In the genomic region with DNA sequence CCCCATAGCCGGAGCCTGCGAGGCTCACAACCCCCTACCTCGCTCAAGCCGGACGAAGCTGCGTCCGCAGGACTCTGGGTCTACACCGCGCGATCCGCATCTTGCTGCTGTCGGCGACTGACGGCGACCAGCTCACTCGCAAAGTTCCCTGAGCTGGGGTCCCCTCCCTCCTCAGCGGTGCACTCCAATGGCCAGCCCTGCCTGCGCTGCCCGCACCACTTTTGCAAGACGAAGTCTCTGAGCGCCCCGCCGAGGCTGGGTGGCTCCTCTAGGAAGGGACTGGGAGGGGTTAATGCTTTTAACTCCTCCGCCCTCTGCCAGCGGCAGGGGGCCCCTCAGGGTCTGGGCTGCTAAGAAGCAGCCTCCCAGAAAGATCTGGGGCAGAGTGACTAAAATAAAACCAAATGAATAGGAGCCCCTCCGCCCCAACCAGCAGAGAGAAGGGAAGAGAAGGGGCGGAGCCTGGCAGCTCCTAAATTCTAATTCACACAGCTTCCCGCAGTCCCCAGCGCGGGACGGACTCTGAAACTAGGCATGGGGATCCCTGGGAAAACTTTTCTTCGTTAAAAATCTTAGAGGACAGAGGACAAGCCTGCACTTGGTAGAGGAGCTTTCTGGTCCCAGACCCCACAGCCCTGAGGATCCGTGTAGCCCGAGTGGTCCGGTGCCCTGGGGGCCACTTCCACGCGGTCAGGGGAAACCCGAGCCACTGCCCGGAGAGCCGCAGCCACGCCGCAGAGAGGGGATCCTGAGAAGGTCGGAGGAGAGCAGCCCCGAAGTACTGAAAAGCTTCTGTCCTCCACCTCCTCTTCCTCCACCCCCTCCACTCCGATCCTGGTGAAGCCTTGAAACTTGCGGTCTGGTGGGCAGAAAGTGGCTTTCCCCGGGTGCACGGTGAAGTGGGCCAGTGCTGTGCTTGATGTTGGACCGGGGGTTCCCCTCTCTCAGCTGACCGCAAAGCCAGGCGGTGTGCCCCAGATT, we compare ENCODE assay signal across 1 mouse cellular context.
TF ChIP-seq lines count a peak whose summit lies in the region.

S1pr1 (minus strand) TSS at position 402 of the 981 bp plus-strand sequence.

TF ChIP-seq in CH12.LX, 34 proteins besides CTCF, POLR2A, EP300 and RAD21 (continued from another document):
- TF ChIP-seq MAZ (IDR thresholded peaks at IDR 0.05; ENCODE audit: low read depth, low read length) (peak; percentile 82; the same call in 1 of the 2 replicates), NRF1 (IDR thresholded peaks at IDR 0.05; ENCODE audit: low read depth, low read length) (no peak), ZC3H11A (IDR thresholded peaks at IDR 0.05; ENCODE audit: low read depth, low read length) (no peak), UBTF (IDR thresholded peaks at IDR 0.05; ENCODE audit: low read depth, low read length) (no peak), MEF2A (IDR thresholded peaks at IDR 0.05; ENCODE audit: borderline replicate concordance, low read depth, low read length) (peak; percentile 54), MXI1 (IDR thresholded peaks at IDR 0.05; ENCODE audit: low read depth, low read length) (peak; percentile 36; the same call in 1 of the 2 replicates), IRF4 (IDR thresholded peaks at IDR 0.05; ENCODE audit: low read depth, low read length) (peak; percentile 61; the same call in 1 of the 2 replicates)
TF ChIP-seq in CH12.LX: peak in this region for 11.
